Mouse (Mus musculus) stomach, postnatal 0 days (tissue): ENCODE results near the gene Polr2l.

Source experiments
- CTCF ChIP-seq: IDR thresholded peaks from 2 replicates; pipeline ENCODE4 v1.5.1; 2016; ENCODE audit warnings: antibody characterized with exemption, low read depth, mild to moderate bottlenecking, moderate library complexity
- EP300 ChIP-seq: optimal IDR thresholded peaks from 2 replicates; pipeline ENCODE3; 2016; ENCODE audit warnings: antibody characterized with exemption

DNA sequence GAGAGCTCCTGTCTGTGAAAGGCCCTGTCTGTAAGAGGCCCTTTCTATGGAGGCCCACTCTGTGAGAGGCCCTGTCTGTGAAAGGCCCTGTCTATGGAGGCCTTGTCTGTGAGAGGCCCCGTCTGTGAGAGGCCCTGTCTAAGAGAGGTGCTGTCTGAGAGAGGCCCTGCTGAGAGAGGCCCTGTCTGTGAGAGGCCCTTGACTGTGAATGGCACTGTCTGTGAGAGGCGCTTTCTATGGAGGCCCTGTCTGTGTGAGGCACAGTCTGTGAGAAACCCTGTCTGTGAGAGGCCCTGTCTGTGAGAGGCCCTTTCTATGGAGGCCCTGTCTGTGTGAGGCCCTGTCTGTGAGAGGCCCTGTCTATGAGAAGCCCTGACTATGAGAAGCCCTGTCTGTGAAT, 31.3 kb upstream of the Polr2l start:
- TF ChIP-seq CTCF (no peak), EP300 (no peak)
